Mouse (Mus musculus) left cerebral cortex, adult 6 months (tissue): ENCODE results near the gene Mgam. TPM values are rescaled to one million over a fixed set of nuclear protein-coding genes. Genes with fewer than 3 reads are reported as not detected.

Source experiments
- long read RNA-seq, 2 experiments: library from polyadenylated mRNA; unstranded; transcript quantifications; one replicate each; pipeline ENCODE4 v2.0.0; 2019 to 2020
- polyA plus RNA-seq: library from polyadenylated mRNA; unstranded; fragments of <200 nt; fragmentation: Nextera tagmentation; gene quantifications from 2 replicates; pipeline ENCODE4 v1.2.3, GENCODE M21; 2021

Mgam gene
- polyA plus RNA-seq: not detected in 2 replicates
- long read RNA-seq, experiment 1, partial matches to known transcripts: 0 of 1 reads
- long read RNA-seq, experiment 1, other reads (novel, unspliced or antisense): 1 of 1 reads
- long read RNA-seq, experiment 2: 0 reads

GRCm38 (mm10) chr6:40628406-40629000 is at the start of gene Mgam:
Mgam (plus strand) TSS chr6:40628831.

GRCm38 (mm10) chr6:40585645-40586044 is 43.0 kb upstream of the Mgam start, which contains the start of gene Clec5a:
Clec5a (minus strand) TSS chr6:40585821.

GRCm38 (mm10) chr6:40613260-40613852 is 15.3 kb upstream of the Mgam start, which contains the start of gene Tas2r138:
Tas2r138 (minus strand) TSS chr6:40613310.

Other genes starting within 250 kb of the Mgam start
- 6.2 and 9.9 TPM in 2 replicates for gene E330009J07Rik, start 192.7 kb upstream of the Mgam start, polyA plus RNA-seq
- not detected in 2 replicates for gene Wee2, start 189.7 kb upstream of the Mgam start, polyA plus RNA-seq
- 49.0 and 76.6 TPM in 2 replicates for gene Ssbp1, start 157.5 kb upstream of the Mgam start, polyA plus RNA-seq
- gene Tas2r137, start 137.6 kb upstream of the Mgam start, polyA plus RNA-seq: not detected in 2 replicates
- gene Tas2r108, start 135.3 kb upstream of the Mgam start, polyA plus RNA-seq: not detected in 2 replicates
- gene Prss37, start 109.3 kb upstream of the Mgam start, polyA plus RNA-seq: not detected in 2 replicates
- not detected in 2 replicates for gene Olfr461, start 73.8 kb upstream of the Mgam start, polyA plus RNA-seq
- not detected in 2 replicates for gene Olfr460, start 59.3 kb upstream of the Mgam start, polyA plus RNA-seq
- gene Clec5a, start 43.0 kb upstream of the Mgam start, polyA plus RNA-seq: 5.5 and 7.8 TPM in 2 replicates
- not detected in 2 replicates for gene Tas2r138, start 15.5 kb upstream of the Mgam start, polyA plus RNA-seq